Mouse (Mus musculus) spleen, postnatal 4 days (tissue): ENCODE results near the gene Aox2.
A peak's percentile ranks its signal among the peaks of the same experiment; 100 is the strongest.
"Not testable (repeated sequence)": the region's sequence is repeated elsewhere in the genome, so short reads cannot be mapped to it uniquely, and the experiment has no call there.

Source experiments
- DNase-seq, 2 experiments: peaks; one replicate each; pipeline ENCODE4 v3.0.0; 2022; ENCODE audit warnings: low spot score in 2 of 2

The Aox2 gene

GRCm38 (mm10) chr1:58346159-58346558, 68.0 kb downstream of the Aox2 start:
- no peak for DNase-seq

GRCm38 (mm10) chr1:58348712-58349111, 70.6 kb downstream of the Aox2 start:
- no peak for DNase-seq

GRCm38 (mm10) chr1:58353238-58353893, 75.2 kb downstream of the Aox2 start:
- DNase-seq = no peak

- DNase-seq = no peak
These were observed 81.1 kb downstream of the Aox2 start for GRCm38 (mm10) chr1:58358958-58359901.

- no peak for DNase-seq
These were observed 84.2 kb downstream of the Aox2 start for GRCm38 (mm10) chr1:58362296-58362695.

GRCm38 (mm10) chr1:58364551-58364950, 86.4 kb downstream of the Aox2 start:
- no peak for DNase-seq

- no peak for DNase-seq
These were observed 87.7 kb downstream of the Aox2 start for GRCm38 (mm10) chr1:58365829-58366228.

GRCm38 (mm10) chr1:58366737-58367471, 88.8 kb downstream of the Aox2 start:
- DNase-seq = no peak

GRCm38 (mm10) chr1:58369716-58370115, 91.6 kb downstream of the Aox2 start:
- DNase-seq = no peak

- not testable (repeated sequence) for DNase-seq
These were observed 96.1 kb downstream of the Aox2 start for GRCm38 (mm10) chr1:58374266-58374665.

- no peak for DNase-seq
These were observed 97.5 kb downstream of the Aox2 start for GRCm38 (mm10) chr1:58375574-58376147.

- no peak for DNase-seq
These were observed 104.6 kb downstream of the Aox2 start for GRCm38 (mm10) chr1:58382586-58383281.

- DNase-seq = no peak
These were observed 113.5 kb downstream of the Aox2 start for GRCm38 (mm10) chr1:58391421-58392267.

- DNase-seq = no peak
These were observed 114.1 kb downstream of the Aox2 start for GRCm38 (mm10) chr1:58392268-58392651.

- peak; percentile 94 to 97 for DNase-seq
These were observed 114.6 kb downstream of the Aox2 start, which contains the start of gene Bzw1 for GRCm38 (mm10) chr1:58392652-58393283. Bzw1 (plus strand) TSS chr1:58392898.

GRCm38 (mm10) chr1:58393284-58394195, 115.4 kb downstream of the Aox2 start:
- DNase-seq = peak; percentile 59 to 81

GRCm38 (mm10) chr1:58395341-58395740, 117.2 kb downstream of the Aox2 start:
- no peak for DNase-seq

GRCm38 (mm10) chr1:58396179-58396578, 118.1 kb downstream of the Aox2 start:
- DNase-seq = no peak

GRCm38 (mm10) chr1:58397731-58398130, 119.6 kb downstream of the Aox2 start:
- no peak for DNase-seq
